Mouse (Mus musculus) CH12.LX (cell line): Measurements from ENCODE around the gene Afg1l.

Source experiments
- BHLHE40 ChIP-seq: IDR thresholded peaks from 2 replicates; pipeline ENCODE4 v1.6.1; 2011; ENCODE audit warnings: mild to moderate bottlenecking, low read depth, low read length, improper control_type of control experiment
- CTCF ChIP-seq, 2 experiments: IDR thresholded peaks in 1 of 2; conservative IDR thresholded peaks in 1 of 2; 2 replicates each; pipeline ENCODE4 v1.5.1; 2011 to 2012; ENCODE audit warnings: low read depth in 2 of 2, low read length in 2 of 2, improper control_type of control experiment in 1 of 2, inconsistent platforms in 1 of 2, mild to moderate bottlenecking in 1 of 2, moderate library complexity in 1 of 2
- EP300 ChIP-seq: IDR thresholded peaks from 2 replicates; pipeline ENCODE4 v1.6.1; 2011; ENCODE audit warnings: low read length, improper control_type of control experiment

DNA sequence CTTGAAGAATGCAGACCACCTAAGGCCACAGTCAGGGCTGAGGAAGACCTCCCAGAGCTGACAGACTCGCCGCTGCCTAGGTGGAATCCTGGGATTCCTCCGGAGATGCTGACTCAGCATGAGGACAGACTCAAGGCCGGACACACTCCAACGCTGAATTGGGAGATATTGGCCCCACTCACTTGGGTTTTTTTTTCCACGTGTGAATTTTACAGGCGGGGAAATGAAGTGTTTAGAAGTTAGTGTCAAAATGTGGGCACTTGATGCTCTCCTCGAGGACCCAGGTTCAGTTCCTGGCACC lies 169.7 kb downstream of the Afg1l start:
- TF ChIP-seq CTCF (conservative IDR thresholded peaks at IDR 0.05 in 1 of 2, IDR thresholded peaks at IDR 0.05 in 1 of 2; ENCODE audit: low read depth in 2 of 2, low read length in 2 of 2) = no peak
- TF ChIP-seq EP300 = no peak
- TF ChIP-seq BHLHE40 = no peak
